Mouse (Mus musculus): ENCODE measurements around the gene Scamp4. TPM values are rescaled to one million over a fixed set of nuclear protein-coding genes. Genes with fewer than 3 reads are reported as not detected.
A peak's percentile ranks its signal among the peaks of the same experiment; 100 is the strongest.

Scamp4 gene
- polyA plus RNA-seq, 1 experiment from 2014 or later: 63.7 TPM

DNA sequence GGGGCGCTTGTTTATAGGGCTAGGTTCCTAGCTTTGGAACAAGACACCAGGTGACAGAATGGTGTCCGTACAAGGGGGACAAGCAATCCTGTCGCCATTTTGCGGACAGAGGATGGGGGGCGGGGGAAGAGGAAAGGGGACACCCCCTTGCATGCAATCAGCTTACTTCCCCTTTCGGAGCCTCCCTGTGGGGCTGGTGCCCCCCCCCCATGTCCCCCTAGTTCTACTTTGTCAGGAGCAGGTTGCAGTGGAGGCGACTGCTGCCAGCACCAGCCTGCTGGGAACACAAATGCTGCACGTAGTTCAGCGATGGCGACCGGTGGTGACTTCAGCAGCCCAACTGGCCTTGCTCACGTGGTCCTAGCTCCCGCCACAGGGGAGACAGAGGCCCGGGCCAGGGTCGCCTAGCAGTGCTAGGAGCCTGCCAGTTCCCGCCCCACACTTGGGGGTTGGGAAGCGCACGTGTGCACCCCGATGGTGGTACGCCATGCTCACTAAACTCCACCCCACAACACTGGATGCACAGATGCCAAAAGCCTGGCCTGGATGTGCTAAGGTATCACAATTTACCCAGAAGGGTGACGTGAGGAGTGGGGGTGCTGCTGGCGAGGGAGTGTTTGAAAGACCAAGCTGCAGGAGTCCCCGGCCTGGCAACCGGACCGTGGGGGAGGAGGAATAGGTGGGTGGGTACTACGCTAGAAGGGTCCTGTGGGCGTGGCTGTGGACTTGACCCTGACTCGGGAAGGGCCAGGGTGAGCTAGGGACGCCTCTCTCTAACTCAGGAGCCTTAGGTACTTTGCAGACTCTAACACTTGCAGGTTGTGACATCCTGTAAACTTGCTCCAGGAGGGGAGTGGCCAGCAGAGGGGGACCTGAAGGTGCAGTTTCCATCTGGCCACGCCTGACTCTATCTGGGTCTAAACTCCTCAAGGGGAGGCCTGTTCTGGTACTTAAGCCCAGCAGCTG is 31.5 kb upstream of the Scamp4 start:
- peak overlapping the region; percentile 14 for H3K4me3 ChIP-seq (replicated peaks)
- peaks cover 12% of the 10 kb centered on the region for H3K36me3 ChIP-seq (replicated peaks)
- peaks cover 69% of the 10 kb centered on the region for H3K4me1 ChIP-seq
- H3K9ac ChIP-seq: peak overlapping the region; percentile 44
- no peaks in the 10 kb centered on the region for H3K27me3 ChIP-seq
- no peaks in the 10 kb centered on the region for H3K9me3 ChIP-seq
- H3K27ac ChIP-seq: peak overlapping the region; percentile 50; the same call in 1 of the 2 replicates
- no peak for ATAC-seq (ENCODE audit: low FRiP score)
- WGBS: 18% methylated on average over 30 of the region's 30 CpGs
- H3K4me2 ChIP-seq: peak overlapping the region; percentile 44

DNA sequence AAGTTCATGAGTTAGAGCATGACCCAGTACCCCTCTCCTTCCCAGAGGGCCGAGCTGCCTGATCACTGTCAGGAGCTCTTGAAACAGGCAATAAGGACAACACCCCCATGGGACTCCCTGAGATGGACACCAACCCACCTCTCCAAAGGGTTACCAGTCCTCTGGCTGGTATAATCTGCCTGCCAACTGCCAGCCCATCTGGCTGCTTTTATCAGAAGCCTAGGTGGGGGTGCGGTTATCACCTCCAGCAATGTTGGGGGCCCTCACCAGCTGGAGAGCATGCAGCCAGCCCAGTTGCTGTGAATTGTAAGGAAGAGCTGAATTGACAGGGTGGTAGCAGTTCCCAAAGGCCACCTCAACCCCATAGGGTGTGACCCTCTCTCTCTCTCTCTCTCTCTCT is 30.2 kb upstream of the Scamp4 start:
- H3K4me1 ChIP-seq: peaks cover 65% of the 10 kb centered on the region
- WGBS: 83% methylated on average over 2 of the region's 2 CpGs
- H3K27me3 ChIP-seq: no peaks in the 10 kb centered on the region
- no peak overlapping the region for H3K27ac ChIP-seq
- no peak overlapping the region for H3K4me2 ChIP-seq
- H3K9ac ChIP-seq: no peak overlapping the region
- no peaks in the 10 kb centered on the region for H3K9me3 ChIP-seq
- no peak overlapping the region for H3K4me3 ChIP-seq (replicated peaks)
- no peak for ATAC-seq (ENCODE audit: low FRiP score)
- H3K36me3 ChIP-seq (replicated peaks): peaks cover 12% of the 10 kb centered on the region

DNA sequence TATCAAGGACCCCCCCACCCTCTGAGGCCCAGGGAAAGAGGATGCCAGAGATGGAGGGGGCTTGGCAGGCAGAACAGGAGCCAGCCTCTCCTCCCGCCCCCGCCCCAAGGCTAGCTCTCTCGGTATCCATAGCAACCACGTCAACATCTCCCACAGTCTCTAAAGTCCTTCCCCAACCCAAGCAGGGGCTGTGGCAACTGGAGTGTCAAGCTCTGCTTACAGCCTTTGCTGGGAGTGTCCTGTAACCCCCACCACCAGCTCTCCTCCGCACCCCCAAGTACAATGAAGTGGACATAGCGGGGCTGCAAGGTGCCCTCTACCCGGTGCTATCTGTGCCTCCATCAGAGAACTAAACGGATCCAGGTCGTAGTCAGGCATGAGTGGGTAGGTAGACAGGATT is 28.7 kb upstream of the Scamp4 start:
- Histone ChIP-seq H3K36me3 (replicated peaks) (0 out of 2 replicates have a peak, but pooled peaks cover 1% of the 10 kb centered on the region), H3K4me1 (peaks cover 76% of the 10 kb centered on the region), H3K9me3 (no peaks in the 10 kb centered on the region), H3K9ac (no peak overlapping the region), H3K4me3 (replicated peaks) (no peak overlapping the region), H3K27me3 (no peaks in the 10 kb centered on the region), H3K4me2 (no peak overlapping the region), H3K27ac (no peak overlapping the region)
- ATAC-seq (ENCODE audit: low FRiP score): no peak
- 62% methylated on average over 8 of the region's 9 CpGs for WGBS

DNA sequence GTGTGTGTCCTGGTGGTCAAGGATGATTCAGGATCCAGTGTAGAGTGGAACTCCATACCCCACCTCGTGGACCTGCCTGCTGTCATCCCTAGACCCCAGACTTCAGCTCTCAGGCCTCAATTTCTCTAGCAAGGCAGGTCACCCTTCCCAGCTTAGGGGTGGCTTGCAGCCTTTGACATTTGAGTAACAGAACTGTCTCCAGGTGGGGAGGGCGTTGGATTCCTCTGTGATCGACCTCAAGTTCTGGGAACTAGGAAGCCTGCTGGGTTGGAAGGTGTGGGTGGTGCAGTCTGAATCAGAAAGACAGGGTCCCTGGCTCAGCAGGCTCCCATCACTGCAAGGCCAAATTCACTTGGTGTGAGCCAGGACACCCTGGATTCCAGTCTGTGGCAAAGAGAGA is 27.8 kb upstream of the Scamp4 start:
- no peak overlapping the region for H3K4me3 ChIP-seq (replicated peaks)
- no peak for ATAC-seq (ENCODE audit: low FRiP score)

DNA sequence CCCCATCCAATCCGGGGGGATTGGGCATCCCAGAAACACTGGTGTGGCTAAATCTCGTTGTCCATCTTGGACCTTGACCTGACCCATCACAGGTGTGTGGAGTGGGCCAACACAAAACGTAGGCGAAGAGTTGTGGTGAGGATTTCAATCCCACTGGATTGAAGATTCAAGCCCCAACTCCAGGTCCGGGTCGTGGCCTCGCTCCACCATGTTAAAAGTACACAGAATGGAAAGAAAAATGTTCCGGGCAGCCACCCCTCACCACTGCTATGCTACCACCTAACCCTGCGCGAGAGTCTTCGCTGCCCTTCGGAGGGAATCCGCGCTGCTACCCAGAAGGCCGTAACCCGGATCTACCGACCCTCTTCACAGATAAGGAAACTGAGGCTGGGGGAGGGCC is 26.7 kb upstream of the Scamp4 start:
- 22% methylated on average over 17 of the region's 17 CpGs for WGBS
- ATAC-seq (ENCODE audit: low FRiP score): no peak
- no peaks in the 10 kb centered on the region for H3K36me3 ChIP-seq (replicated peaks)
- H3K4me3 ChIP-seq (replicated peaks): peak overlapping the region; percentile 78
- H3K9me3 ChIP-seq: no peaks in the 10 kb centered on the region
- H3K4me1 ChIP-seq: peaks cover 70% of the 10 kb centered on the region
- no peak overlapping the region for H3K27ac ChIP-seq
- H3K27me3 ChIP-seq: no peaks in the 10 kb centered on the region
- peak overlapping the region; percentile 97 for H3K4me2 ChIP-seq
- H3K9ac ChIP-seq: peak overlapping the region; percentile 79

More for the DNA sequence above, 27.8 kb upstream of the Scamp4 start:
- Histone ChIP-seq H3K4me1 (peaks cover 80% of the 10 kb centered on the region), H3K9me3 (no peaks in the 10 kb centered on the region), H3K4me2 (peak overlapping the region; percentile 97; the same call in 1 of the 2 replicates), H3K9ac (no peak overlapping the region; the same call in 1 of the 2 replicates), H3K27ac (no peak overlapping the region), H3K27me3 (no peaks in the 10 kb centered on the region), H3K36me3 (replicated peaks) (no peaks in the 10 kb centered on the region)
- 88% methylated on average over 3 of the region's 3 CpGs for WGBS

DNA sequence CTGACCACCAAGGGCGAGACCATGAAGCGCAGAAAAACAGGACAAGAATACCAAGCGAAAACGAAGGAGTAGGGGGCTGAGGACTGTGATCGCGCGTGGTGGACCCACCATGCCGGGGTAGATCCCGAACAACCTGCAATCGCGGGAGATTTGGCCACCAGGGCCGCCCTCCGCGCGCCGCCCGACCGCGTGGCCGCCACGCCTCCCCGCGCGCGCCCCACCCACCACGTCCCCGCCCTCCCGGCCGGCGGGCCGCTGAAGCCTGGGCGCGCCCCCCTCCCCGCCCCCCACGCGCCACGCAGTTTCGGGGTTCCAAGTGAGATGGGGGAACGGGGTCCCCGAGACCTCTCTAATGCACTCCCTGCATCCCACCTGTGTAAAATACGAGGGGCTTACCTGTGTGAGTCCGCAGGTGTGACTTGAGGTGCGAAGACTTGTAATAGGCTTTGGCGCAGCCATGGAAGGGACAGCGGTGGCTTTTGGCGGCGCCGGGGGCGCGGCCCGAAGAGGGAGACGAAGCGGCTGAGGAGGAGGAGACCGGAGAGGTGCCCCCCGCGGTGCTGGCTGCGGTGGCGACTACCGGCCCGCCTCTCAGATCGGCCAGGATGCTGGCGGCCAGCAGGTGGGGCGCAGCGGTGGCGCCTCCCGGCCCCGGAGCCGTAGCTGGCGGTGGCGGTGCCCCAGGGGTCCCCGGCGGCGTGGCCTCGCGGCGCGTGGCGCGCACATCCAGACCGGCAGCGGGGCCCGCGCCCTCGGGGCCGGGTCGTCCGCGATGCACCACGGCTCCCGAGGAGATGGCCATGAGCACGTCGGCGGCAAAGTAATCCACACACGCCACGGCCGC is 26.1 kb upstream of the Scamp4 start:
- Histone ChIP-seq H3K36me3 (replicated peaks) (no peaks in the 10 kb centered on the region; the same call in 1 of the 2 replicates), H3K4me1 (peaks cover 64% of the 10 kb centered on the region), H3K4me2 (peak overlapping the region; percentile 97), H3K9me3 (no peaks in the 10 kb centered on the region), H3K27ac (peak overlapping the region; percentile 88), H3K9ac (peak overlapping the region; percentile 79), H3K27me3 (no peaks in the 10 kb centered on the region), H3K4me3 (replicated peaks) (peak overlapping the region; percentile 78)
- WGBS: under 1% methylated on average over 88 of the region's 96 CpGs
- ATAC-seq (ENCODE audit: low FRiP score): peak; percentile 16; the same call in 1 of the 2 replicates

DNA sequence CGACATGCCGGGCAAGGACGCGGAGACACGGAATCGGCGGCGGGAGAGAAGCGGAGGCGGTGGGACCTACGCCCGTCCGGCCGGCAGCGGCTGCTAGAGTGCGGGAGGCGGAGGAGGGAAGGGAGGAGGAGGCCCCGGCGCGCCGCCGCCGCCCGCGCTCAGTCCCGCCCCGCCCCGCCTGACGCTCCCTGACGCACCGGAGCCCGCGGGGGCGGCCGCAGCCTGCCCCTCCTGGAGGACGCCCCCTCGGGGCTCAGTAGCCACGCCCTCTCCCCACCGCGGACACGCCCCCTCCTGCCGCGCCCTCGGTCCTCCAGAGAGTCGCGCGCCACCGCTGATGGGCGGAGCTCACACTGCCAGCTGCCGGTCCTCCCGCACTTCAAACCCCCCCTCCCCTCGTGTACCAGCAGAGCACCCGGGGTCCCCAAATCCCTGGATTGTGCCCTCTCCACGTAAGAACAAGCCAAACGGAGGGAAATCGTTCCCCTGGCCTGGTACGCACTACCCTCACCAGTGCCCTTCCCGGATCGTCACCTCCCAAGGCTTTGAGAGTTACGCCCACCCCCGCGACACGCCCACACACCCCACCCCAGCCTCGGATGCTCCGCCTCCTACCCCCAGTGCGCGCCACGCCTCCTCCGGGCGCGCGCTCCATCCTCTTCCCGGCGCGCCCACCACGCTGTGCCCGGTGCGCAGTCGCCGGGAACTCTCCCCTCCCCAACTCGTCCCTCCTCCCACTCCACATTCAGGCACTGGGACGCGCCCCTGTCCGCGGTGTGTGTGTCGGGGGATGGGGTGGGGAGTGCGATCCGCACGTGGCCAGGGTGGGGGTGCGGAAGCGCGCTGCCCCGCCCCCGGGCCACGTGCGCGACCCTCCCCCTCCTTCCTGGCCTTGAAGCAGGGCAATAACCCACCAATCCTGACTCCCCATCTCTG is 25.2 kb upstream of the Scamp4 start, which contains the start of gene Klf16:
Klf16 (minus strand) TSS at position 127 of the 936 bp plus-strand sequence.
- Histone ChIP-seq H3K27me3 (no peaks in the 10 kb centered on the region), H3K36me3 (replicated peaks) (no peaks in the 10 kb centered on the region; the same call in 1 of the 2 replicates), H3K4me1 (peaks cover 59% of the 10 kb centered on the region), H3K9me3 (no peaks in the 10 kb centered on the region), H3K4me2 (peak within 1 kb of the TSS; percentile 97), H3K9ac (peak within 1 kb of the TSS; percentile 79), H3K4me3 (replicated peaks) (peak within 1 kb of the TSS; percentile 78), H3K27ac (peak within 1 kb of the TSS; percentile 88)
- WGBS: under 1% methylated on average over 69 of the region's 97 CpGs
- ATAC-seq (ENCODE audit: low FRiP score): peak; percentile 85

DNA sequence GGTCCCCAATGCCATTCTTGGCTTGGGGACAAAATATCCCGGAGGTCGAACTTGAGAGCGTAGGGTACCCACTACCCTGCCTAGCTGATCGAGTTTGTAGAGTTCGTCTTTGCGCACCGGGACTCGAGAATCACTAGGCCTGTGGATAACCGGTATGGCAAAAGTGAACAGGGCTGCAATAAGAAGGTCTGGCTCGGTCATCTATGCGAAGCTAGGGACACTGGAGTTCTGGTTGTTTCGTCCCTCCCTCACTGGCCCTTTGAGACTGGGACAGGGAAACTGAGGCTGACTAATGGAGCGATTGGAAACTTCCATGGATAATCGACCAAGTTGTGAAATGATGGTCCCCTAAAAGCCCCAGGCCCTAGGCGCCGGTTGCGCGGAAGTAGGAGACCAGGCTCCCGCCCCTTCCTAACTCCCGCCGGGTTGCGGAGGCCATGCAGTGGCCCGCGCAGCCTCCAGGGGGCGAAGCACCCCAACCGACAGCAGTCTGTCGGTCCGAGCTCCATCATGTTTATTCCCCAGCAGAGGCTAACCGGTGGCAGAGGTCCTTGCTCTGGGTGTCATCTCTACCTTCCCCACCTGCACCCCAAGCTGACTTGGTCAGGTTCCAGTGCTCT is 24.4 kb upstream of the Scamp4 start:
- Histone ChIP-seq H3K36me3 (replicated peaks) (peaks cover 2% of the 10 kb centered on the region), H3K9me3 (no peaks in the 10 kb centered on the region), H3K9ac (peak overlapping the region; percentile 79), H3K27me3 (no peaks in the 10 kb centered on the region), H3K4me2 (peak overlapping the region; percentile 97), H3K4me3 (replicated peaks) (peak overlapping the region; percentile 78), H3K4me1 (peaks cover 58% of the 10 kb centered on the region), H3K27ac (peak overlapping the region; percentile 88)
- ATAC-seq (ENCODE audit: low FRiP score): peak; percentile 31; the same call in 1 of the 2 replicates
- WGBS: under 1% methylated on average over 29 of the region's 29 CpGs

DNA sequence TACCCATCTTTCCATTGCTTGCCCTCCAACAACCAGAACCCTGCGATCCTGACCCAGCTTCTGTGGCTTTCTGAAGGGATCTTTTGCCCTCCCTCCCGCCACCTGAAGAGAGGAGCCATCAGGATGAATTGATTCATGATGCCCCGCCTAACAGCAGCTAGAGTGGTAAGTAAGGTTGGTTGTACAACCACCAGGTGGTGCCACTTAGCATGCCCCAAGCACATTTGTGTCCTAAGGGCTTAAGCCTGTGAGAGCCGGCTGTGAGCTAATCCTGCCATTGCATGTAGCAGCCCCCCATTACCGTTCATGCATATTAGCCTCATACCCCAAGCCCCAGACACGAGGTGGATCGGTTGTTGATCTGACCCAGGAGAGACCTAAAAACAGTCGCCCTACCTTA is 23.8 kb upstream of the Scamp4 start:
- no peaks in the 10 kb centered on the region for H3K9me3 ChIP-seq
- peaks cover 8% of the 10 kb centered on the region for H3K36me3 ChIP-seq (replicated peaks)
- WGBS: 5% methylated on average over 8 of the region's 8 CpGs
- no peak for ATAC-seq (ENCODE audit: low FRiP score)
- H3K4me1 ChIP-seq: peaks cover 51% of the 10 kb centered on the region
- H3K27me3 ChIP-seq: no peaks in the 10 kb centered on the region
- no peak overlapping the region for H3K9ac ChIP-seq
- H3K27ac ChIP-seq: peak overlapping the region; percentile 88
- H3K4me2 ChIP-seq: peak overlapping the region; percentile 97; the same call in 1 of the 2 replicates
- H3K4me3 ChIP-seq (replicated peaks): no peak overlapping the region

DNA sequence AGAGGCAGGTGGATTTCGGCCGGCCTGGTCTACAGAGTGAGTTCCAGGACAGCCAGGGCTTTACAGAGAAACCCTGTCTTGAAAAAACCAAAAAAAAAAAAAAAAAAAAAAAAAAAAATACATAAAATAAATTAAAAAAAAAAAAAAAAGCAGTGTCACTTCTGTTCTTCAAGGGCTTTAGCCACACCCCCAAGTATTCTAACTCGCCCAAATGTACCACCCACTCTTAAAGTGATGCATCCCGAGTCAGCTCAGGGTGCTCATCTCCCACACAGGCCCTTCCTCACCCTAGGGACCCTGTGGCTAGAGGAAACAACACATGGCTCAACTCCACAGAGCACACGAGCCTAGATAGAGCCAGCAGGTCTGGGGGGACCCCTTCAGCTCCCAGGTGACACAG is 19.6 kb upstream of the Scamp4 start:
- no peak overlapping the region for H3K4me3 ChIP-seq (replicated peaks)

DNA sequence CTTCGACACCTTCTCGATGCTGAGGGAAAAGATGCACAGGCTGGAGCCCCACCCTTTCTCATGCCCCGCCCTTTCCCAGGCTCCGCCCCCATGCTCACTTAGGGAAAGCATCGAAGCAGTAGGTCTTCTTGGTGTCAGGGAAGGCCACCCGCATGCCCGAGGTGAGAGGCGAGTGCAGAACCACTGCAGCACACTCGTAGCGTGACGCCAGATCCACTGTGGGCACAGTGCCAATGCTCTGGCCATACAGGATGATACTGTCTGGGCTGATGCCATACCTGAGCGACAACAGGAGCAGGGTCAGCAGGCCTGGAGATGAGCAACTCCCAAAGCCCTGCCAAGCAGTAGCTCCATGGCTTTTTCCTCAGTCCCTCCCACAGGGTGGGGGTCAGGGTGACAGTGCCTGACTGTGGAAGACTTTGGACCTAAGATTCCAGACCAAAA is 18.6 kb upstream of the Scamp4 start:
- ATAC-seq (ENCODE audit: low FRiP score): no peak
- peaks cover 35% of the 10 kb centered on the region for H3K36me3 ChIP-seq (replicated peaks)
- WGBS: 65% methylated on average over 12 of the region's 12 CpGs
- H3K4me2 ChIP-seq: no peak overlapping the region
- no peak overlapping the region for H3K9ac ChIP-seq
- no peak overlapping the region for H3K4me3 ChIP-seq (replicated peaks)
- H3K4me1 ChIP-seq: peaks cover 25% of the 10 kb centered on the region
- no peak overlapping the region for H3K27ac ChIP-seq
- H3K27me3 ChIP-seq: no peaks in the 10 kb centered on the region
- H3K9me3 ChIP-seq: no peaks in the 10 kb centered on the region

More for the DNA sequence above, 19.6 kb upstream of the Scamp4 start:
- no peak overlapping the region for H3K27ac ChIP-seq
- H3K9ac ChIP-seq: no peak overlapping the region
- peaks cover 25% of the 10 kb centered on the region for H3K4me1 ChIP-seq
- no peak overlapping the region for H3K4me2 ChIP-seq
- H3K9me3 ChIP-seq: no peaks in the 10 kb centered on the region
- no peaks in the 10 kb centered on the region for H3K27me3 ChIP-seq
- H3K36me3 ChIP-seq (replicated peaks): peaks cover 35% of the 10 kb centered on the region
- no peak for ATAC-seq (ENCODE audit: low FRiP score)
- WGBS: 86% methylated on average over 5 of the region's 5 CpGs
